24 mouse cellular contexts compared by ENCODE assay signal in genomic region chr9:95208681-95209080, GRCm38 (mm10).
DNase-seq lines count a peak whose midpoint lies in the region; ATAC-seq lines count a peak whose summit lies in the region.
"Had no signal": no experiment of that assay in that cellular context is flagged by ENCODE, and none has a peak within 500 bp of the region (broad histone marks: within the 10 kb centered on the region; RNA-seq: fewer than 3 reads in every experiment).

No protein-coding gene starts in this region.

- 83% methylated on average over 4 of the region's 4 CpGs for WGBS in hindbrain, embryonic 15.5 days
- WGBS in hindbrain, embryonic 10.5 days, result 83% methylated on average over 4 of the region's 4 CpGs
- 91% methylated on average over 4 of the region's 4 CpGs for WGBS in kidney, embryonic 14.5 days

- no peak overlapping the region for H3K9ac ChIP-seq in hindbrain, embryonic 15.5 days
- H3K9ac ChIP-seq in kidney, embryonic 14.5 days (ENCODE audit: low read depth, low read length), result no peak overlapping the region; the same call in 1 of the 2 replicates
- H3K9ac ChIP-seq: heart, embryonic 13.5 days; liver, postnatal 0 days; midbrain, embryonic 13.5 days; neural tube, embryonic 12.5 days had no signal

- H3K27me3 ChIP-seq in hindbrain, embryonic 15.5 days, result no peaks in the 10 kb centered on the region
- no peaks in the 10 kb centered on the region for H3K27me3 ChIP-seq in hindbrain, embryonic 10.5 days (ENCODE audit: insufficient read depth, poor library complexity, severe bottlenecking)
- H3K27me3 ChIP-seq in kidney, embryonic 14.5 days (ENCODE audit: control insufficient read depth, insufficient read depth, low read length), result no peaks in the 10 kb centered on the region
- H3K27me3 ChIP-seq: heart, embryonic 13.5 days; midbrain, embryonic 13.5 days; neural tube, embryonic 12.5 days; Patski had no signal

- no peaks in the 10 kb centered on the region for H3K9me3 ChIP-seq in hindbrain, embryonic 15.5 days
- no peaks in the 10 kb centered on the region for H3K9me3 ChIP-seq in hindbrain, embryonic 10.5 days
- H3K9me3 ChIP-seq in kidney, embryonic 14.5 days (ENCODE audit: control insufficient read depth, low read length), result no peaks in the 10 kb centered on the region
- H3K9me3 ChIP-seq: embryonic facial prominence, embryonic 10.5 days; heart, embryonic 13.5 days; limb, embryonic 10.5 days; midbrain, embryonic 13.5 days; neural tube, embryonic 12.5 days had no signal

- no peak overlapping the region for H3K4me3 ChIP-seq in hindbrain, embryonic 15.5 days
- H3K4me3 ChIP-seq in hindbrain, embryonic 10.5 days, result no peak overlapping the region
- H3K4me3 ChIP-seq in kidney, embryonic 14.5 days (ENCODE audit: low read length), result no peak overlapping the region
- H3K4me3 ChIP-seq: embryonic facial prominence, embryonic 10.5 days; heart, embryonic 13.5 days; limb, embryonic 10.5 days; midbrain, embryonic 13.5 days; neural tube, embryonic 12.5 days had no signal

- H3K36me3 ChIP-seq in hindbrain, embryonic 15.5 days, result no peaks in the 10 kb centered on the region
- no peaks in the 10 kb centered on the region for H3K36me3 ChIP-seq in hindbrain, embryonic 10.5 days
- H3K36me3 ChIP-seq in kidney, embryonic 14.5 days (ENCODE audit: control insufficient read depth, insufficient read depth, low read length), result no peaks in the 10 kb centered on the region
- H3K36me3 ChIP-seq: embryonic facial prominence, embryonic 10.5 days; heart, embryonic 13.5 days; limb, embryonic 10.5 days; midbrain, embryonic 13.5 days; neural tube, embryonic 12.5 days had no signal

- no peak overlapping the region for H3K4me2 ChIP-seq in hindbrain, embryonic 15.5 days
- no peak overlapping the region for H3K4me2 ChIP-seq in kidney, embryonic 14.5 days (replicated peaks; ENCODE audit: low read depth, low read length)
- H3K4me2 ChIP-seq: heart, embryonic 13.5 days; midbrain, embryonic 13.5 days; neural tube, embryonic 12.5 days had no signal

- DNase-seq in adrenal gland, adult (ENCODE audit: inconsistent age in 2 of 2, low spot score in 1 of 2), result peak; percentile 72 to 83
- no peak for DNase-seq in adrenal gland, postnatal 4 days (ENCODE audit: low spot score in 2 of 2)
- DNase-seq in hindbrain, embryonic 10.5 days (ENCODE audit: low spot score), result no peak
- peak; percentile 40 to 65 for DNase-seq in cerebellum, postnatal 14 days
- peak; percentile 87 for DNase-seq in skeletal muscle tissue, adult 2 months (ENCODE audit: low read depth, low spot score)
- DNase-seq in heart, postnatal 25 days (ENCODE audit: low spot score), result no peak
- DNase-seq: heart, adult 18-20 months; heart, postnatal 36 days; kidney, adult 11 months; kidney, postnatal 14 days; liver, postnatal 0 days; lung, postnatal 14 days; right cerebral cortex, adult 18-20 months; spleen, adult 18-20 months; thymus, postnatal 36 days had no signal

- intact Hi-C loops in heart, postnatal 25 days (cut with DNase I), result no loop called here

- H3K4me1 ChIP-seq in hindbrain, embryonic 15.5 days (replicated peaks), result no peaks in the 10 kb centered on the region
- H3K4me1 ChIP-seq in hindbrain, embryonic 10.5 days (replicated peaks), result peaks cover 5% of the 10 kb centered on the region; the same call in 1 of the 2 replicates
- H3K4me1 ChIP-seq in kidney, embryonic 14.5 days (ENCODE audit: control insufficient read depth, insufficient read depth, low read length), result no peaks in the 10 kb centered on the region
- H3K4me1 ChIP-seq: heart, embryonic 13.5 days; limb, embryonic 10.5 days; neural tube, embryonic 12.5 days had no signal

- peak; percentile 27; the same call in 1 of the 2 replicates for ATAC-seq in hindbrain, embryonic 15.5 days (ENCODE audit: low FRiP score, low read depth)
- no peak for ATAC-seq in kidney, embryonic 14.5 days (ENCODE audit: low FRiP score, low TSS enrichment)
- ATAC-seq: CD4-positive, CD25-positive, alpha-beta regulatory T cell, adult 4 months; liver, postnatal 0 days; midbrain, embryonic 13.5 days; Patski had no signal

- H3K27ac ChIP-seq in hindbrain, embryonic 15.5 days (replicated peaks), result no peak overlapping the region
- no peak overlapping the region for H3K27ac ChIP-seq in hindbrain, embryonic 10.5 days
- no peak overlapping the region for H3K27ac ChIP-seq in kidney, embryonic 14.5 days (ENCODE audit: low read depth, low read length)
- H3K27ac ChIP-seq: embryonic facial prominence, embryonic 10.5 days; heart, embryonic 13.5 days; limb, embryonic 10.5 days; midbrain, embryonic 13.5 days; neural tube, embryonic 12.5 days had no signal

Comparison
In these comparisons a context has a peak if more than half of its experiments do, and no peak if none do; other contexts are left out.
1. DNase-seq: peak in adrenal gland, adult (2 of 2), cerebellum, postnatal 14 days (2 of 2) and skeletal muscle tissue, adult 2 months (single experiment); none in adrenal gland, postnatal 4 days (0 of 2), hindbrain, embryonic 10.5 days (single experiment) and heart, postnatal 25 days (single experiment).